Mouse (Mus musculus): Measurements from ENCODE around the gene Dbx1.

DNA sequence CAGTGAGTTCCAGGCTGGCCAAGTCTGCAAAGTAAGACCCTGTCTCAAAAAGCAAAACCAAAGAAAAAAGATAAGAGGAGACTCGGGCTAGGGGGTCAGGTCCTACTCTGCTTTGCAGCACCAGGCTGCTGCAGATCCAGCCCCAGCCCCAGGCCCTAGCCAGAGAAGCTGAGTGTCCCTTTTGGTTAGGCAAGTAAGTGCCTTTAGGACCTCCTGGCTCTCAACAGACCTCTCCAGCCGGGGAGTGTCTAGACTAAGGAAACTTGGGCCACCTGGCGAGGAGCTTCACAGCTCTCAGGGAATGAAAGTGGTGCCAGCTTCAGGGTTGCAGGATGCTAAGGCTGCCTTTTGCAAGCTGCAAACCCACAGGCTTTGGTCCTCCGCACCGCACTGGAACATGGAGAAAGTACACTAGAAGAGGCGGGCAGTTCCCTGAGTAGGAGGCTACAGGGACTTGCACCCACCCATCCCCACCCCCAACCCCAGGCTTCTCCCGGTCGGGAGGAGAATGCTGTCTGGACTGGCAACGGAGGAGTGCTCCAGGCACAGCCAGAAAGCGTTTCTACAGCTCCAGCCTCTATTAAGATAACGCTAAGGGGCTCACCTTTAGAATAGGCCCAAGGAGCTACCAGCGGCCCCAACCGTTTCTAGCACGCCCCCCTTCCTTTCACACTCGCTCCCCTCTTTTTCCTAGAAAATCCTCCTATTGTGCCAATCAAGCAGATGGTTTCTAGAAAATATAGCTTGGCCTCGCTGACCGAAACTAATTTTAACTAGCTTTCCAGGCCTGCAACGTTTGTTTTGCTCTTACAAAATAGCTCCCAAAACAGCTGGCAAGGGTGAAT is 3.4 kb upstream of the Dbx1 start:
- TF ChIP-seq TCF12 (IDR thresholded peaks at IDR 0.05; ENCODE audit: low read depth, low read length) (no peak), E2F4 (IDR thresholded peaks at IDR 0.05; ENCODE audit: borderline replicate concordance, low read depth, low read length) (no peak)

All from MEL (cell line).